Mouse (Mus musculus): ENCODE data around the gene Slc34a2. TPM values are rescaled to one million over a fixed set of nuclear protein-coding genes. Genes with fewer than 3 reads are reported as not detected.

Gene Slc34a2
- polyA plus RNA-seq, 1 experiment from 2014 or later: not detected

DNA sequence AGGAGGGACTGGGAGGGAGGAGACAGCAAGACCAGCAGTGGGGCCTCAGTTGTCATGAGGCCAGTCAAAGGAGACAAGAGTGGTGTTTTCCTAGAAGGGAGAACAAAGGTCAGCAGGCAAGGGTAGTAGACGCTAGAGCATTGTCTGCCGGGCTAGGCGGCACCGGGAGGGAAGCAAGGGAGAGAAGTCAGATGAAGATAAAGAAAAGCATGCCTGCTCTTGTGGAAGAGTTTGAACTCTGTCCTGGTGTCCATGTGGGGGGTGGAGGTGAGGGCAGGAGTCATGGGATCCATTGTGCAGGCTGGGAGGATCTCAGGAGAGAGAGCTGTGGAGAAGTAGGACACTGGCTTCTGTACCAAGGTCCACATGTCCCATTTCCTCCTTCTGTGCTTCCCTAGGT is 40.6 kb downstream of the Slc34a2 start:
- H3K9ac ChIP-seq (replicated peaks; ENCODE audit: low read length): no peak overlapping the region
- no peaks in the 10 kb centered on the region for H3K4me1 ChIP-seq (ENCODE audit: control insufficient read depth, insufficient read depth, low read length)
- H3K4me2 ChIP-seq (ENCODE audit: low read depth, low read length): no peak overlapping the region
- no peaks in the 10 kb centered on the region for H3K36me3 ChIP-seq (replicated peaks; ENCODE audit: control insufficient read depth, insufficient read depth, low read depth, low read length)
- no peak for DNase-seq (ENCODE audit: low spot score)
- H3K27ac ChIP-seq (replicated peaks; ENCODE audit: low read depth, low read length): no peak overlapping the region
- H3K27me3 ChIP-seq (ENCODE audit: control insufficient read depth, insufficient read depth, low read length): no peaks in the 10 kb centered on the region
- H3K4me3 ChIP-seq (ENCODE audit: low read depth, low read length): no peak overlapping the region
- 78% methylated on average over 4 of the region's 4 CpGs for WGBS
- no peak for ATAC-seq (replicated peaks; ENCODE audit: insufficient number of reproducible peaks, low FRiP score, low TSS enrichment, low read depth)
- no peaks in the 10 kb centered on the region for H3K9me3 ChIP-seq (replicated peaks; ENCODE audit: control insufficient read depth, low read length)

DNA sequence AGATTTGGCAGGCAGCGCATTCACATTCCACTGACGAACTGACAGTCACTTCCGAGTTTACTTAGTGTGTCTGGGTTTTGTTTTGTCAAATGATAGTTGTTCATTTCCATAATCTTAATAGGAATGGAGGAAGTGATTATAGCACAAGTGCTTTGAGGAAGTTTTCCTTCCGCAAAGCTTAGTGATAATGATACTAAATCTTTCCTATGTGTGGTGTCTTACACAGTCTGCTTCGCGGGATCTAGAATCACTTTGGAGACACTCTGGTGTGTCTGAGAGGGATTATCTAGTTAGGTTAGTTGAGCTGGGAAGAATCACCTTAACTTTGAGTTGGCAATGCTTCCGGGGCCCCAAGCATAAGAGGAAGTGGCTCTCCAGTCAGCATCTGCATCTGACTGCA is 49.6 kb downstream of the Slc34a2 start:
- no peak for ATAC-seq (replicated peaks; ENCODE audit: insufficient number of reproducible peaks, low FRiP score, low TSS enrichment, low read depth)
- H3K27me3 ChIP-seq (ENCODE audit: control insufficient read depth, insufficient read depth, low read length): no peaks in the 10 kb centered on the region
- no peak overlapping the region for H3K9ac ChIP-seq (replicated peaks; ENCODE audit: low read length)
- no peaks in the 10 kb centered on the region for H3K9me3 ChIP-seq (replicated peaks; ENCODE audit: control insufficient read depth, low read length)
- WGBS: 92% methylated on average over 7 of the region's 7 CpGs
- H3K27ac ChIP-seq (replicated peaks; ENCODE audit: low read depth, low read length): no peak overlapping the region
- no peak overlapping the region for H3K4me2 ChIP-seq (ENCODE audit: low read depth, low read length)
- no peak overlapping the region for H3K4me3 ChIP-seq (ENCODE audit: low read depth, low read length)
- H3K4me1 ChIP-seq (ENCODE audit: control insufficient read depth, insufficient read depth, low read length): no peaks in the 10 kb centered on the region
- no peak for DNase-seq (ENCODE audit: low spot score)
- H3K36me3 ChIP-seq (replicated peaks; ENCODE audit: control insufficient read depth, insufficient read depth, low read depth, low read length): no peaks in the 10 kb centered on the region

DNA sequence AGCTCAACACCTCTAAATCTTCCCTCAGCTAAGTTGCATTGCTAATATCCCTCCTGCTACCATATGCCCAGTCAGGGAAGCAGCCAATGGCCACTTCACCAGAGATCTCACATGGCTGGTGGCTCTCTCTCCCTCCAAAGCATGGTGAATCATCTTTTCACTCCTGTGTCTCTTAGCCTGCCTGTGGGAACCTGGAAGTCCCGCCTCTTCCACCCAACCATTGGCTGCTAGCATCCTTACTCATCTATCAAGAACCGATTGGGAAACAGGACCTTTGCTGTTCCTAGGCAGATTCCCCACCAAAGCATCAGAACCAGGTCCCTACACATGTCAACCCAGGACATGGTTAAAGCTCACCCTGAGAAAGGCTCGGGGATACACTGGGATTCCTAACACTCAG is 53.5 kb downstream of the Slc34a2 start:
- ATAC-seq (replicated peaks; ENCODE audit: insufficient number of reproducible peaks, low FRiP score, low TSS enrichment, low read depth): no peak
- 74% methylated on average over 3 of the region's 3 CpGs for WGBS
- Histone ChIP-seq H3K4me3 (ENCODE audit: low read depth, low read length) (no peak overlapping the region), H3K36me3 (replicated peaks; ENCODE audit: control insufficient read depth, insufficient read depth, low read depth, low read length) (no peaks in the 10 kb centered on the region), H3K4me2 (ENCODE audit: low read depth, low read length) (no peak overlapping the region), H3K9ac (replicated peaks; ENCODE audit: low read length) (no peak overlapping the region), H3K27me3 (ENCODE audit: control insufficient read depth, insufficient read depth, low read length) (no peaks in the 10 kb centered on the region), H3K4me1 (ENCODE audit: control insufficient read depth, insufficient read depth, low read length) (no peaks in the 10 kb centered on the region), H3K27ac (replicated peaks; ENCODE audit: low read depth, low read length) (no peak overlapping the region), H3K9me3 (replicated peaks; ENCODE audit: control insufficient read depth, low read length) (no peaks in the 10 kb centered on the region)
- DNase-seq (ENCODE audit: low spot score): no peak

DNA sequence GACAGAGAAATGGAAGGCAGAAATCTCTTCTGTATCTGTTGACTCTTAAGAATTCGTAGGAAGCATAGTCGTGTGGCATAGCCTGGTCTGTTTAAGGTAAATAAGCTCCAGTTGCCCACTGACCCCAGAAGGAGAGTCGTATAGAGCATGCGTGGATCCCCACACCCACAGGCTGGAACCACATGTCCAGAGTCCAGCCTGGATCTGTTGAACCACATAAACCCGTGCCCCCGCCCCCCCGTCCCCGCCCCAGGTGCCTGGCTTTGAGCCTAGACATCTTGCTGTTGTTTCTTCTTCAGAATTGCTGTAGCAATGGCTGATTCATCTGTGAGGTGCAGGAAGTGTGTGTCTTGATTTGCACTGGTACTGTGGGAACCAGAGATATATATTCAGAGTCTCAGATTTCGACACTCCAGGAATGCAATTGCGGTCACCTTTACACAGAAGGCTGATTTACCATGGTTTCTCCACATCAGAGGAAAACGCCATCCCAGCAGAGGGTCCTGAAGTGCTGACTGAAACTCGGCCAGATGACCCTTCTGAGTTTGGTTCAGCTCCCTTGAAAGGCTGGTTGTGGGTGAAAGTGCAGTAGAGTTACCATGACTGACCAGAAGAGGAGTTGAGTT is 64.1 kb downstream of the Slc34a2 start:
- no peaks in the 10 kb centered on the region for H3K36me3 ChIP-seq (replicated peaks; ENCODE audit: control insufficient read depth, insufficient read depth, low read depth, low read length)
- 77% methylated on average over 12 of the region's 12 CpGs for WGBS
- H3K27ac ChIP-seq (replicated peaks; ENCODE audit: low read depth, low read length): no peak overlapping the region
- H3K9me3 ChIP-seq (replicated peaks; ENCODE audit: control insufficient read depth, low read length): no peaks in the 10 kb centered on the region
- H3K4me3 ChIP-seq (ENCODE audit: low read depth, low read length): no peak overlapping the region
- DNase-seq (ENCODE audit: low spot score) (no peak), ATAC-seq (replicated peaks; ENCODE audit: insufficient number of reproducible peaks, low FRiP score, low TSS enrichment, low read depth) (no peak)
- no peaks in the 10 kb centered on the region for H3K27me3 ChIP-seq (ENCODE audit: control insufficient read depth, insufficient read depth, low read length)
- H3K4me1 ChIP-seq (ENCODE audit: control insufficient read depth, insufficient read depth, low read length): no peaks in the 10 kb centered on the region
- no peak overlapping the region for H3K9ac ChIP-seq (replicated peaks; ENCODE audit: low read length)
- H3K4me2 ChIP-seq (ENCODE audit: low read depth, low read length): no peak overlapping the region

DNA sequence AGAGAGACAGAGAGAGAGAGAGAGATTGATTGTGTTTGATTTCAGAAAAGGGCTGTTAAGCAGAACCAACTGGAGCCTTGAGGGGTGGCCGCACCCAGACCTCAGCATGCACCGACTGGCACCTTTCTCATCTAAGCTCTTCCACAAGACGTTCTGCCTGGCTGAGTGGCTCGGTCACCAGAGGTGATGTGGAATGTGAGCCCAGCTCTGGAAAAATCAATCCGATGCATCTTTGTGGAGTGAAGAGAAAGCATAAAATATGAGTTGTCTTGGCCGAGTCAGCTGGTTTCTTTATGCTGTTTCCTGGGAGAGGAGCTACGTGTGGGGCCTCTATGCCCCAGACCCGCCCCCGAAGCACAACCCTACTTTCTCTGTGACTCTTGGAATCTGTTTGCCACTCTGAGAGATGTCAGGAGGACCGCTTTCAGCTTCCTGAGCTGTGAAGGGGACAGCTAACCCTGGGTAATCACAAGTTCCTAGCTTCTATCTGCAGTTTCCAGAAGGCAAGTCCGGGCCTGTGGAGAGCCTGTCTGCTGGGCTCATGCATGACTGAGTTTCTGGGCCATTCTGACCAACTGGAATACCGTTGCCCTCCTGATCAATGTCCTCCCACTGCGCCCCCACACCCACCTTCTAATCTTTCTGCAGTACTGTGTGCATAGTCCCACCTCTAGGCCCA is 66.4 kb downstream of the Slc34a2 start:
- ATAC-seq (replicated peaks; ENCODE audit: insufficient number of reproducible peaks, low FRiP score, low TSS enrichment, low read depth): no peak
- H3K27me3 ChIP-seq (ENCODE audit: control insufficient read depth, insufficient read depth, low read length): no peaks in the 10 kb centered on the region
- H3K36me3 ChIP-seq (replicated peaks; ENCODE audit: control insufficient read depth, insufficient read depth, low read depth, low read length): no peaks in the 10 kb centered on the region
- no peak overlapping the region for H3K4me3 ChIP-seq (ENCODE audit: low read depth, low read length)
- H3K9ac ChIP-seq (replicated peaks; ENCODE audit: low read length): no peak overlapping the region
- no peaks in the 10 kb centered on the region for H3K4me1 ChIP-seq (ENCODE audit: control insufficient read depth, insufficient read depth, low read length)
- DNase-seq (ENCODE audit: low spot score): no peak
- no peak overlapping the region for H3K4me2 ChIP-seq (ENCODE audit: low read depth, low read length)
- no peaks in the 10 kb centered on the region for H3K9me3 ChIP-seq (replicated peaks; ENCODE audit: control insufficient read depth, low read length)
- WGBS: 75% methylated on average over 13 of the region's 13 CpGs
- H3K27ac ChIP-seq (replicated peaks; ENCODE audit: low read depth, low read length): no peak overlapping the region

DNA sequence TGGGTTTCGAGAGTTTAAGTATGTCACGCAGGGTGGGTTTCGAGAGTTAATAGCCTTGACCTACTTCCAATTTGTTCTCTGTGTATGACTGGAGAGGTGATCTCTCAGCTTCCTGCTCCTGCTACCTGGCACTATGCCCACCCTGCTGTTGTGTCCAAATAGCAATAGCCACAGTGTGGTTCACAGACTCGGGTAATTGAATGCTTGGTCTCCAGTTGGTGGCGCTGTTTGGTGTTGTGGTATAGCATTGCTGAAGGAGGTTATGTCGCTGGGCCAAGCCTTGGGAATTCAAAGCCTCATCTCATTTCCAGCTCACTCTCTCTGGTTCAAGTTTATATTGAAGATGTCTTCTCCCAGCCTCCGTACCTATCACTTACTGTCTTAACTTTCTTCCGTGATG is 67.8 kb downstream of the Slc34a2 start:
- H3K36me3 ChIP-seq (replicated peaks; ENCODE audit: control insufficient read depth, insufficient read depth, low read depth, low read length): no peaks in the 10 kb centered on the region
- WGBS: 74% methylated on average over 8 of the region's 8 CpGs
- H3K9me3 ChIP-seq (replicated peaks; ENCODE audit: control insufficient read depth, low read length): no peaks in the 10 kb centered on the region

DNA sequence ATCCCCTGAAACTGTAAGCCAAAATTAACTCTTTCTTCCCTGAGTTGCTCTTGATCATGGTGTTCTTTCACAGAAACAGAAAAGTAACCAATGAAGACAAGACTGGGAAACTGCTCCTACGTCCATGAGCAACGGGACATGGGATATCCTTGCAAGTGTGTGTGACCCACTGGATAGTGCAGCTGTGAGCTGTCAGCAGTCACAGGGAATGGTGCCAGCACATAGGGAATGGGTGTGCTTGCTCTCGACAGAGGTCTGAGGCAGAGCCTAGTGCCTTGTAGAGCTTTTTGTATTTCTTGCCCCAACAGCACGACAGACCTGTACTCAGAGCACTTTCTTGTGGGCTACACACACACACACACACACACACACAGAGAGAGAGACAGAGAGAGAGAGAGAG is 68.2 kb downstream of the Slc34a2 start:
- H3K9me3 ChIP-seq (replicated peaks; ENCODE audit: control insufficient read depth, low read length): no peaks in the 10 kb centered on the region
- WGBS: 81% methylated on average over 4 of the region's 4 CpGs
- no peaks in the 10 kb centered on the region for H3K27me3 ChIP-seq (ENCODE audit: control insufficient read depth, insufficient read depth, low read length)
- no peaks in the 10 kb centered on the region for H3K4me1 ChIP-seq (ENCODE audit: control insufficient read depth, insufficient read depth, low read length)
- H3K4me2 ChIP-seq (ENCODE audit: low read depth, low read length): no peak overlapping the region
- H3K4me3 ChIP-seq (ENCODE audit: low read depth, low read length): no peak overlapping the region
- H3K36me3 ChIP-seq (replicated peaks; ENCODE audit: control insufficient read depth, insufficient read depth, low read depth, low read length): no peaks in the 10 kb centered on the region
- no peak overlapping the region for H3K9ac ChIP-seq (replicated peaks; ENCODE audit: low read length)
- no peak overlapping the region for H3K27ac ChIP-seq (replicated peaks; ENCODE audit: low read depth, low read length)
- ATAC-seq (replicated peaks; ENCODE audit: insufficient number of reproducible peaks, low FRiP score, low TSS enrichment, low read depth) (no peak), DNase-seq (ENCODE audit: low spot score) (no peak)

More for the DNA sequence above, 67.8 kb downstream of the Slc34a2 start:
- no peak overlapping the region for H3K4me2 ChIP-seq (ENCODE audit: low read depth, low read length)
- no peak overlapping the region for H3K27ac ChIP-seq (replicated peaks; ENCODE audit: low read depth, low read length)
- no peak for ATAC-seq (replicated peaks; ENCODE audit: insufficient number of reproducible peaks, low FRiP score, low TSS enrichment, low read depth)
- H3K27me3 ChIP-seq (ENCODE audit: control insufficient read depth, insufficient read depth, low read length): no peaks in the 10 kb centered on the region
- no peaks in the 10 kb centered on the region for H3K4me1 ChIP-seq (ENCODE audit: control insufficient read depth, insufficient read depth, low read length)
- no peak overlapping the region for H3K9ac ChIP-seq (replicated peaks; ENCODE audit: low read length)
- DNase-seq (ENCODE audit: low spot score): no peak
- H3K4me3 ChIP-seq (ENCODE audit: low read depth, low read length): no peak overlapping the region

DNA sequence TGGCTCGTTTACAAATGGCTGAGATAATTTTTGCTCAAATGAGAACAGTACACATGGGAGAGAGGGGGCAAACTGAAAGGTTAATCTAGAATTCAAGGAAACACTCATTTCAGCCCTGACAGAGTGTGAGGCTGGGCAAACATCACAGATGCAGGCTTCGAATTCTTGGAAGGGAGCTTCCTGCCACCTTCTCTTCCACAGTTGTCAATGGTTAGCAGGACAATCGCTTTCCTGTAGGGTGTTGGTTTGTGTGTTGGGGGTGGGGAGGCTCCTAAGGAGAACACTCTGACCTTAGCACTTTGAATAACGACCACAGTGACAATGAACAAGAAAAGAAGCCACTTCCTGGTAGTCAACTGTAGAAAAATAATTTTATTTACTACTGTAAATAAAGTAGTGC is 68.8 kb downstream of the Slc34a2 start:
- no peak overlapping the region for H3K9ac ChIP-seq (replicated peaks; ENCODE audit: low read length)
- H3K36me3 ChIP-seq (replicated peaks; ENCODE audit: control insufficient read depth, insufficient read depth, low read depth, low read length): no peaks in the 10 kb centered on the region
- H3K27me3 ChIP-seq (ENCODE audit: control insufficient read depth, insufficient read depth, low read length): no peaks in the 10 kb centered on the region
- H3K4me2 ChIP-seq (ENCODE audit: low read depth, low read length): no peak overlapping the region
- H3K9me3 ChIP-seq (replicated peaks; ENCODE audit: control insufficient read depth, low read length): no peaks in the 10 kb centered on the region
- DNase-seq (ENCODE audit: low spot score): no peak
- WGBS: 45% methylated on average over 4 of the region's 4 CpGs
- no peaks in the 10 kb centered on the region for H3K4me1 ChIP-seq (ENCODE audit: control insufficient read depth, insufficient read depth, low read length)
- ATAC-seq (replicated peaks; ENCODE audit: insufficient number of reproducible peaks, low FRiP score, low TSS enrichment, low read depth): no peak
- no peak overlapping the region for H3K27ac ChIP-seq (replicated peaks; ENCODE audit: low read depth, low read length)
- no peak overlapping the region for H3K4me3 ChIP-seq (ENCODE audit: low read depth, low read length)

All from embryonic facial prominence, embryonic 11.5 days (tissue).